ENCODE assay signal across 8 mouse cellular contexts in the genomic region with DNA sequence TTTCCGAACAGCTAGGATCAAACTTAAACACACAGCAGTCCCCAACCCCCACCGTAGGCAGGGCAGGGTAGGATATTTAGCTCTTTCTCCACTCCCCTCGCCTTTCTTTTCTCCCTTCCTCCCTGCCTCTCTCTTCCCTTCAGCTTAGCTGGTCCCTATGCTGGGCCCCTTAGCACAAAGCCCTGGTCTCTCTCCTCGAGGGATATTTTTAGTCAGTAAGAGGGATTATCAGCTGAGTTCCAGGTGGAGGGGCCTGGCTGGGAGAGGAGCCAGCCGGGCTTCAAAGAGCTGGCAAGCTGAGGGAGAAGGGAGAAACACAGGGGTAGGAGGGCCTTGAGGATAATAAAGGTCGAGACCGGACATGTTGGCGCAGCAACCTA. TPM values are rescaled to one million over a fixed set of nuclear protein-coding genes. Genes with fewer than 3 reads are reported as not detected.
A peak's percentile ranks its signal among the peaks of the same experiment; 100 is the strongest.
DNase-seq lines count a peak whose midpoint lies in the region; ATAC-seq and TF ChIP-seq lines count a peak whose summit lies in the region.
"Had no signal": no experiment of that assay in that cellular context is flagged by ENCODE, and none has a peak within 500 bp of the region (broad histone marks: within the 10 kb centered on the region; RNA-seq: fewer than 3 reads in every experiment).

No protein-coding gene starts in this region.

- H3K4me2 ChIP-seq in limb, embryonic 13.5 days (replicated peaks) = no peak overlapping the region; the same call in 1 of the 2 replicates

- TF ChIP-seq EP300 in ES-Bruce4 (IDR thresholded peaks at IDR 0.05; ENCODE audit: insufficient read depth, low read depth, low read length) = no peak

- TF ChIP-seq CTCF in ES-Bruce4 (IDR thresholded peaks at IDR 0.05; ENCODE audit: low read depth, low read length) = no peak

- H3K9me3 ChIP-seq in ES-Bruce4 (replicated peaks; ENCODE audit: control insufficient read depth, insufficient read depth, low read length, poor library complexity, severe bottlenecking) = 0 out of 2 replicates have a peak, but pooled peaks cover 3% of the 10 kb centered on the region
- H3K9me3 ChIP-seq in limb, embryonic 13.5 days = no peaks in the 10 kb centered on the region

- TF ChIP-seq POLR2A in ES-Bruce4 (IDR thresholded peaks at IDR 0.05; ENCODE audit: insufficient read depth, low read length) = no peak

- ATAC-seq in limb, embryonic 13.5 days (ENCODE audit: low FRiP score, low read depth) = peak; percentile 72
- no peak for ATAC-seq in CD4-positive, CD25-positive, alpha-beta regulatory T cell, adult 4 months

- H3K9ac ChIP-seq in ES-Bruce4 (ENCODE audit: low read depth, poor library complexity, severe bottlenecking) = peak overlapping the region; percentile 27; the same call in 1 of the 2 replicates
- H3K9ac ChIP-seq in limb, embryonic 13.5 days = no peak overlapping the region

- peak overlapping the region; percentile 59 for H3K27ac ChIP-seq in ES-Bruce4 (ENCODE audit: insufficient read depth, low read length)
- peak overlapping the region; percentile 67; the same call in 1 of the 2 replicates for H3K27ac ChIP-seq in limb, embryonic 13.5 days
- H3K27ac ChIP-seq: macrophage had no signal

- DNase-seq in ZHBTc4 (ENCODE audit: low read depth, low spot score) = peak; percentile 38
- peak; percentile 71 to 76 for DNase-seq in heart, adult 9 months (ENCODE audit: low spot score in 2 of 2)
- no peak for DNase-seq in frontal cortex, adult 2 months (ENCODE audit: extremely low spot score in 1 of 2, low spot score in 1 of 2)
- no peak for DNase-seq in cerebellum, adult 9-10 months

- WGBS in limb, embryonic 13.5 days = 20% methylated on average over 8 of the region's 8 CpGs

- H3K36me3 ChIP-seq in ES-Bruce4 (ENCODE audit: control insufficient read depth, insufficient read depth, low read length, poor library complexity, severe bottlenecking) = no peaks in the 10 kb centered on the region
- peaks cover 4% of the 10 kb centered on the region; the same call in 1 of the 2 replicates for H3K36me3 ChIP-seq in limb, embryonic 13.5 days

- no peaks in the 10 kb centered on the region for H3K27me3 ChIP-seq in ES-Bruce4 (ENCODE audit: control insufficient read depth, insufficient read depth, low read length, poor library complexity, severe bottlenecking)
- no peaks in the 10 kb centered on the region for H3K27me3 ChIP-seq in limb, embryonic 13.5 days

- H3K4me3 ChIP-seq in ES-Bruce4 (ENCODE audit: low read depth, low read length) = no peak overlapping the region
- no peak overlapping the region for H3K4me3 ChIP-seq in limb, embryonic 13.5 days

- peaks cover 3% of the 10 kb centered on the region for H3K4me1 ChIP-seq in ES-Bruce4 (ENCODE audit: control insufficient read depth, insufficient read depth, low read length)
- H3K4me1 ChIP-seq in limb, embryonic 13.5 days = peaks cover 16% of the 10 kb centered on the region

RNA-seq across cellular contexts. Expression of gene Cers4, which starts 19.3 kb away (rescaled TPM):
- polyA plus RNA-seq in ES-Bruce4 (2011; ENCODE audit: insufficient read depth, insufficient read length, low read depth, missing spikeins) = 32.7 and 41.2 TPM in 2 replicates
- polyA plus RNA-seq in limb, embryonic 13.5 days (2015; fragmentation: Nextera tagmentation; extraction: Ambion mirVana) = 15.0 and 16.0 TPM in 2 replicates
- 46.7 and 54.5 TPM in 2 replicates for polyA plus RNA-seq in frontal cortex, adult 2 months (2012; rRNA removed)
- 100 to 1,000 TPM in 1 of 2 experiments, 10 to 100 TPM in 1; 84.6 to 113 TPM for polyA plus RNA-seq in CD4-positive, CD25-positive, alpha-beta regulatory T cell, adult 4 months (2017; shearing (Covaris generic))

Comparison
In these comparisons a context has a peak if more than half of its experiments do, and no peak if none do; other contexts are left out.
1. DNase-seq: peak in ZHBTc4 (single experiment) and heart, adult 9 months (2 of 2); none in frontal cortex, adult 2 months (0 of 2) and cerebellum, adult 9-10 months (single experiment).